Mouse (Mus musculus) small intestine, adult 10 weeks (tissue): ENCODE data around the gene Trim65. TPM values are rescaled to one million over a fixed set of nuclear protein-coding genes. Genes with fewer than 3 reads are reported as not detected.

Experiments
- polyA plus RNA-seq: library from polyadenylated mRNA; stranded (reverse); fragments of 350-450 nt; fragmentation: Illumina TruSeq; extraction: RNeasy Lipid Tissue Mini Kit (QIAGEN cat#74804); gene quantifications from one replicate; pipeline ENCODE4 v1.2.3, GENCODE M21; 2014; ENCODE audit warnings: low replicate concordance

The Trim65 gene
- 6.7 TPM for polyA plus RNA-seq

GRCm38 (mm10) chr11:116130488-116131205 is at the start of gene Trim65:
TSS of gene Trim65 (minus strand) at chr11:116131128.

GRCm38 (mm10) chr11:116167884-116168439 is 37.0 kb upstream of the Trim65 start, which contains the start of gene Fbf1:
TSS of gene Fbf1 (minus strand) at chr11:116168166.

GRCm38 (mm10) chr11:116138468-116139138 is 7.7 kb upstream of the Trim65 start, which contains the start of gene Mrpl38:
TSS of gene Mrpl38 (minus strand) at chr11:116138868.

GRCm38 (mm10) chr11:116127156-116127980 is 3.6 kb downstream of the Trim65 start, which contains the start of gene Trim47:
TSS of gene Trim47 (minus strand) at chr11:116127210.

GRCm38 (mm10) chr11:116086258-116087193 is 44.4 kb downstream of the Trim65 start, which contains the start of gene Wbp2:
TSS of gene Wbp2 (minus strand) at chr11:116086995.

GRCm38 (mm10) chr11:116077446-116078204 is 53.3 kb downstream of the Trim65 start, which contains the start of gene Unc13d:
TSS of gene Unc13d (minus strand) at chr11:116077961.

Other genes with a start within 250 kb of the Trim65 start
- not detected for gene Smim5, start 231.2 kb downstream of the Trim65 start, polyA plus RNA-seq
- gene Smim6, start 219.1 kb downstream of the Trim65 start, polyA plus RNA-seq = 1.3 TPM
- 2.9 TPM for gene Sap30bp, start 197.8 kb downstream of the Trim65 start, polyA plus RNA-seq
- 1.3 TPM for gene Recql5, start 197.7 kb downstream of the Trim65 start, polyA plus RNA-seq
- gene Itgb4, start 156.4 kb downstream of the Trim65 start, polyA plus RNA-seq = 0.26 TPM
- not detected for gene Galk1, start 118.4 kb downstream of the Trim65 start, polyA plus RNA-seq
- 1,105 TPM for gene H3f3b, start 103.2 kb downstream of the Trim65 start, polyA plus RNA-seq
- 1.2 TPM for gene Unk, start 100.8 kb downstream of the Trim65 start, polyA plus RNA-seq
- not detected for gene Unc13d, start 53.2 kb downstream of the Trim65 start, polyA plus RNA-seq
- gene Wbp2, start 44.1 kb downstream of the Trim65 start, polyA plus RNA-seq = 15.3 TPM
- gene Trim47, start 3.9 kb downstream of the Trim65 start, polyA plus RNA-seq = 0.56 TPM
- 1.9 TPM for gene Mrpl38, start 7.7 kb upstream of the Trim65 start, polyA plus RNA-seq
- 2.9 TPM for gene Fbf1, start 37.0 kb upstream of the Trim65 start, polyA plus RNA-seq
- gene Ten1, start 67.7 kb upstream of the Trim65 start, polyA plus RNA-seq = 1.2 TPM
- 380 TPM for gene Acox1, start 67.9 kb upstream of the Trim65 start, polyA plus RNA-seq
- not detected for gene Evpl, start 106.9 kb upstream of the Trim65 start, polyA plus RNA-seq
- gene Srp68, start 143.1 kb upstream of the Trim65 start, polyA plus RNA-seq = 4.7 TPM
- not detected for gene Galr2, start 149.8 kb upstream of the Trim65 start, polyA plus RNA-seq
- 2.3 TPM for gene Exoc7, start 176.1 kb upstream of the Trim65 start, polyA plus RNA-seq
- not detected for gene Foxj1, start 204.3 kb upstream of the Trim65 start, polyA plus RNA-seq